Mouse (Mus musculus): ENCODE data around the gene Rap1a. TPM values are rescaled to one million over a fixed set of nuclear protein-coding genes. Genes with fewer than 3 reads are reported as not detected.
A peak's percentile ranks its signal among the peaks of the same experiment; 100 is the strongest.

Rap1a gene
- 25.2 TPM for polyA plus RNA-seq (2012; fragmentation: generic; extraction: Trizol)

DNA sequence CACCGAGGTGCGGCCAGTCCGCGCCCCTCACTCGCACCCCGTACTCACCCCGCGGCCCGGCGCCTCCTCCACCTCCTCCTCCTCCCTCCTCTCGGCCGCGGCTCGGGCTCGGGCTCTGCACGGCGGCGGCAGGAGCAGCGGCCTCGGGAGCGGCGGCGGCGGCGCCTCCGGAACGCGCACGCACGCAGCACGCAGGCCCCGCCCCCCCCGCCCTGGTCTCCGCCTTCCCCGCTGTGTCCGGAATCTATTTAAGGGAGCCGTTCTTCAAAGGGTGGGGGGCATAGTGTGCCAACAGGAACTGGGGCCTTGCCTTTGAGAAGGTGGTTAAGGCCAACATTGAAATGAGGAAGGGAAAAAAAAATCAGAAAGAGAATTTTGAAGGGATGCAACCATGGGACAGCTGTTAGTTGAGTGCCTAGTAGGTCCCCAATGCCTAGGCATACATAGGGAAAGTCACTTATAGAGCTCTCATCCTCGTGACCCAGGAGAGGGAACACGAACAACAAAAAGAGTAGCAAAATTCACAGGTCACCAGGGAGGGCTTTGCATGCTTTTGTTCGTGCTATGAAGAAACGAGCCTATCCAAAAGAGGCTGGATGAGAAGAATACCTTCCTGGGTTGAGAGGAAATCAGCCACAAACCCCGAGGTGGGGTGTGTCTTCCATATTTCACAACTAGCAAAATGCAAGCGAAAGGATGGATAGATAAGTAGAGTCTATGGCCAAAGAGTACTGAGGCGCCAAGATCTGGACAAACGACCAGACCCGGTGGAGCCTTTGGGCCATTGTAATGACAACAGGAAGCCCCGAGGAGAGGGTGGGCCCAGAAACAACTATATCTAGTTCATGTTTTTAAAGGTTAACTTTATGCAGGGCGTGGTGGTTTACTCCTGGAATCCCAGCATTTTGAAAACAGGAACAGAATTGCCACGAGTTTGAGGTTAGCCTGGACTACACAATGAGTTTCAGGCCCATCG lies at the start of gene Rap1a:
Gene Rap1a (minus strand): TSS at position 146 of the 976 bp plus-strand sequence.
- Histone ChIP-seq H3K4me2 (ENCODE audit: low read depth) (peak within 1 kb of the TSS; percentile 85), H3K79me2 (ENCODE audit: control insufficient read depth, insufficient read depth) (peaks cover 43% of the 10 kb centered on the region), H3ac (ENCODE audit: control insufficient read depth, insufficient read length) (peak within 1 kb of the TSS; percentile 90), H3K4me3 (peak within 1 kb of the TSS; percentile 46), H3K27me3 (ENCODE audit: control insufficient read depth, insufficient read depth, insufficient read length) (no peaks in the 10 kb centered on the region), H3K36me3 (ENCODE audit: control insufficient read depth, insufficient read depth) (no peaks in the 10 kb centered on the region)
- TF ChIP-seq TCF12 (IDR thresholded peaks at IDR 0.05; ENCODE audit: insufficient read depth, poor library complexity, severe bottlenecking) (no peak), POLR2AphosphoS2 (IDR thresholded peaks at IDR 0.05; ENCODE audit: insufficient read length, low read depth) (peak; percentile 59), POLR2A (IDR thresholded peaks at IDR 0.05; ENCODE audit: insufficient read length, low read depth) (peak; percentile 82)

DNA sequence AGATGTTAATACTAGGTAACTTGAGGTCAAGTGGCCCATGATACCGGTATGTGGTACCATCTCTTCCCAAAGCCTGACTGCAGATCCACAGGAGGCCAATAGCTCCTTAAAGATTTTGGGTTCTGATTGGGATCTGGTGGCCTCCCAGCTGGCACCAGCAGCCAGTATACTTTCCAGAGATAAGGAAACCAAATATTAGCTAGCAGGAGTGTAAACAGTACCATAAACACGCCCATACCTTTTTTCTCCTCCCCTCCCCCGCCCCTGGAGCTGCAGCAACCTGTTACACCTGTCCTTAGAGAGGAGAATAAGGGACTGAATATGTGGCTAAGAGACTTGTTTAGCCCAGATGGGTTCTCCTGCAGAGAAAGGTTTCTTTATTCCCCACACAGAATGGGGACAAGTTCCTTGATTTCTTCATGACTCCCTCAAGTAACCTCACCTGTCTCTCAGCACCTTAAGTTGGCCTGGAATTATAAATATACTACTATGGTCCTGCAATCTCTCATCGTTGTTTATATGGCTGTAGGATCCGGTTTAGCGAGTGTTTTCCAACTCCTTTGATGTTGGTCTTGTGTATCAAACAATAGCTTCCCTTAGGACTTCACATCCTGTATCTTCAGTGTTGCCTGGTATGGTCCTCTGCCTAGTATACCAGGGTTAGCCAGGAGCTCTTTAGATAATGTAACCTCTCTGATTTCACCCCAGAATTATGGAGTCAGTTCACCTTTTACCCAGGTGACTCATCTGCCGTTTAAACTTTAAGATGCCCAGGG lies 45.3 kb upstream of the Rap1a start:
- Histone ChIP-seq H3ac (ENCODE audit: control insufficient read depth, insufficient read length) (no peak overlapping the region), H3K4me2 (ENCODE audit: low read depth) (no peak overlapping the region), H3K27me3 (ENCODE audit: control insufficient read depth, insufficient read depth, insufficient read length) (peaks cover 22% of the 10 kb centered on the region), H3K79me2 (ENCODE audit: control insufficient read depth, insufficient read depth) (no peaks in the 10 kb centered on the region), H3K4me3 (no peak overlapping the region), H3K36me3 (ENCODE audit: control insufficient read depth, insufficient read depth) (no peaks in the 10 kb centered on the region)
- TF ChIP-seq TCF12 (IDR thresholded peaks at IDR 0.05; ENCODE audit: insufficient read depth, poor library complexity, severe bottlenecking) (no peak), MYOG (IDR thresholded peaks at IDR 0.05; ENCODE audit: control insufficient read depth in 1 of 3, insufficient read depth in 1 of 3, insufficient read length in 2 of 3, low read depth in 2 of 3) (no peak), SRF (IDR thresholded peaks at IDR 0.05; ENCODE audit: control insufficient read depth, insufficient read length, low read depth) (no peak), POLR2AphosphoS2 (IDR thresholded peaks at IDR 0.05; ENCODE audit: insufficient read length, low read depth) (no peak), TCF3 (IDR thresholded peaks at IDR 0.05; ENCODE audit: insufficient read length, low read depth) (no peak), POLR2A (IDR thresholded peaks at IDR 0.05; ENCODE audit: insufficient read length, low read depth) (no peak), E2F4 (IDR thresholded peaks at IDR 0.05; ENCODE audit: insufficient read depth) (no peak), REST (IDR thresholded peaks at IDR 0.05; ENCODE audit: insufficient read depth, insufficient read length) (no peak), USF1 (IDR thresholded peaks at IDR 0.05; ENCODE audit: low read depth) (no peak), CEBPB (IDR thresholded peaks at IDR 0.05; ENCODE audit: insufficient read depth, poor library complexity, severe bottlenecking) (no peak), MAX (IDR thresholded peaks at IDR 0.05; ENCODE audit: low read depth) (no peak), MYOD1 (IDR thresholded peaks at IDR 0.05; ENCODE audit: control insufficient read depth in 1 of 3, insufficient read length in 2 of 3, low read depth in 2 of 3) (no peak)

DNA sequence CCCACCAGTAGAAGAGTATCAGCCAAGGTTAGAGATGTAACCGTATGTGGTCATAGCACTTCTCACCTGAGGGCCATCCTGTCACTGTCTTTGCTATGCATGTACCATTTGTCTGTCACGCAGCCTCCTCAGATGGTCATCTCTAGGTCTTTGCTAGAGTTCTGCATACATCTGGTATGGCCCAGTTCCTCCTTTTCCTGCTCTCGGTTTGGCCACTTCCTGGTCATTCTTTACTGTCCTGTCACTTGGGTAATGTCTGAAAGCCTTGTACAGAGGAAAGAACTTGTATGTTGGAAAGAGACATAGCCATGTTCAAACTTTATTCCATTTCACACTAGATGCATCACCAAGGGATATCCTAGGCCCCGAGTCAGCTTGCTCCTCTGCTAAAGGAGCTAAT lies 38.7 kb upstream of the Rap1a start:
- Histone ChIP-seq H3K36me3 (ENCODE audit: control insufficient read depth, insufficient read depth) (no peaks in the 10 kb centered on the region), H3K4me2 (ENCODE audit: low read depth) (no peak overlapping the region), H3K4me3 (no peak overlapping the region), H3K79me2 (ENCODE audit: control insufficient read depth, insufficient read depth) (no peaks in the 10 kb centered on the region), H3ac (ENCODE audit: control insufficient read depth, insufficient read length) (no peak overlapping the region), H3K27me3 (ENCODE audit: control insufficient read depth, insufficient read depth, insufficient read length) (peaks cover 17% of the 10 kb centered on the region)
- TF ChIP-seq CEBPB (IDR thresholded peaks at IDR 0.05; ENCODE audit: insufficient read depth, poor library complexity, severe bottlenecking) (no peak), POLR2A (IDR thresholded peaks at IDR 0.05; ENCODE audit: insufficient read length, low read depth) (no peak), TCF12 (IDR thresholded peaks at IDR 0.05; ENCODE audit: insufficient read depth, poor library complexity, severe bottlenecking) (no peak), MYOG (IDR thresholded peaks at IDR 0.05; ENCODE audit: control insufficient read depth in 1 of 3, insufficient read depth in 1 of 3, insufficient read length in 2 of 3, low read depth in 2 of 3) (no peak), USF1 (IDR thresholded peaks at IDR 0.05; ENCODE audit: low read depth) (no peak), MYOD1 (IDR thresholded peaks at IDR 0.05; ENCODE audit: control insufficient read depth in 1 of 3, insufficient read length in 2 of 3, low read depth in 2 of 3) (no peak), E2F4 (IDR thresholded peaks at IDR 0.05; ENCODE audit: insufficient read depth) (no peak), SRF (IDR thresholded peaks at IDR 0.05; ENCODE audit: control insufficient read depth, insufficient read length, low read depth) (no peak), REST (IDR thresholded peaks at IDR 0.05; ENCODE audit: insufficient read depth, insufficient read length) (no peak), MAX (IDR thresholded peaks at IDR 0.05; ENCODE audit: low read depth) (no peak), POLR2AphosphoS2 (IDR thresholded peaks at IDR 0.05; ENCODE audit: insufficient read length, low read depth) (no peak), TCF3 (IDR thresholded peaks at IDR 0.05; ENCODE audit: insufficient read length, low read depth) (no peak)

DNA sequence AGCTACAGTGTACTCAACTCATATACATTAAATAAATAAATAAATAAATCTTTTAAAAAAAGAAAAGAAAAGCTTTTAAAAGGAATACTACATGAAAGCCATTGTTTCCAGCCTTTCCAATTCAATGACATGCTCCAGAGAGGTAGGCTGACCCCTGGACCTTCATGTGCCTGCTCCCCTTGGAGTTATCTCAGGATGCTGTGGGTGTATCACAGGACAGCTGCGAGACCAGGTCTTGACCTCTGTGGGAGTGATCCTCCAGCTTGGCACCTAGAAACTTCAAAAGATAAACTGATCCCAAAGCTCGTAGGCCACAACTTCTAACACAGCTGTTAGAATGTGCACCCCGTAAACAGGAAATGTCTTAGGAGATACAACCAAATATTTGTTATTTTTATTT lies 37.5 kb upstream of the Rap1a start:
- Histone ChIP-seq H3K36me3 (ENCODE audit: control insufficient read depth, insufficient read depth) (no peaks in the 10 kb centered on the region), H3ac (ENCODE audit: control insufficient read depth, insufficient read length) (no peak overlapping the region), H3K27me3 (ENCODE audit: control insufficient read depth, insufficient read depth, insufficient read length) (peaks cover 11% of the 10 kb centered on the region), H3K79me2 (ENCODE audit: control insufficient read depth, insufficient read depth) (no peaks in the 10 kb centered on the region), H3K4me3 (no peak overlapping the region), H3K4me2 (ENCODE audit: low read depth) (no peak overlapping the region)
- TF ChIP-seq TCF12 (IDR thresholded peaks at IDR 0.05; ENCODE audit: insufficient read depth, poor library complexity, severe bottlenecking) = no peak
- TF ChIP-seq MYOG (IDR thresholded peaks at IDR 0.05; ENCODE audit: control insufficient read depth in 1 of 3, insufficient read depth in 1 of 3, insufficient read length in 2 of 3, low read depth in 2 of 3) = peak in 1 of 3 experiments; percentile 44
- peak in 1 of 3 experiments; percentile 72 for TF ChIP-seq MYOD1 (IDR thresholded peaks at IDR 0.05; ENCODE audit: control insufficient read depth in 1 of 3, insufficient read length in 2 of 3, low read depth in 2 of 3)
